Mouse (Mus musculus) heart, adult 18-20 months (tissue): ENCODE measurements around the gene Ppcs. TPM values are rescaled to one million over a fixed set of nuclear protein-coding genes. Genes with fewer than 3 reads are reported as not detected.

ENCODE experiments used
- DNase-seq, 2 experiments: peaks; one replicate each; pipeline ENCODE4 v3.0.0; 2021 to 2022; ENCODE audit warnings: mixed read lengths in 1 of 2
- long read RNA-seq, 2 experiments: library from polyadenylated mRNA; stranded (forward); transcript quantifications; one replicate each; pipeline ENCODE4 v2.0.0; 2021
- total RNA-seq, 2 experiments: library from RNA; stranded (reverse); gene quantifications; 2 replicates each; pipeline ENCODE4 v1.2.3; 2021

The Ppcs gene
- 10 to 100 TPM; 11.4 to 12.6 TPM for total RNA-seq
- long read RNA-seq, experiment 1, transcript Ppcs-201 (3 exons, 1,443 nt): major isoform, 18 of 21 reads
- long read RNA-seq, experiment 1, partial matches to known transcripts: 0 of 21 reads
- long read RNA-seq, experiment 1, other reads (novel, unspliced or antisense): 1 of 21 reads
- long read RNA-seq, experiment 2, transcript Ppcs-201 (3 exons, 1,443 nt): major isoform, 14 of 16 reads
- long read RNA-seq, experiment 2, partial matches to known transcripts: 0 of 16 reads
- long read RNA-seq, experiment 2, other reads (novel, unspliced or antisense): 1 of 16 reads

DNA sequence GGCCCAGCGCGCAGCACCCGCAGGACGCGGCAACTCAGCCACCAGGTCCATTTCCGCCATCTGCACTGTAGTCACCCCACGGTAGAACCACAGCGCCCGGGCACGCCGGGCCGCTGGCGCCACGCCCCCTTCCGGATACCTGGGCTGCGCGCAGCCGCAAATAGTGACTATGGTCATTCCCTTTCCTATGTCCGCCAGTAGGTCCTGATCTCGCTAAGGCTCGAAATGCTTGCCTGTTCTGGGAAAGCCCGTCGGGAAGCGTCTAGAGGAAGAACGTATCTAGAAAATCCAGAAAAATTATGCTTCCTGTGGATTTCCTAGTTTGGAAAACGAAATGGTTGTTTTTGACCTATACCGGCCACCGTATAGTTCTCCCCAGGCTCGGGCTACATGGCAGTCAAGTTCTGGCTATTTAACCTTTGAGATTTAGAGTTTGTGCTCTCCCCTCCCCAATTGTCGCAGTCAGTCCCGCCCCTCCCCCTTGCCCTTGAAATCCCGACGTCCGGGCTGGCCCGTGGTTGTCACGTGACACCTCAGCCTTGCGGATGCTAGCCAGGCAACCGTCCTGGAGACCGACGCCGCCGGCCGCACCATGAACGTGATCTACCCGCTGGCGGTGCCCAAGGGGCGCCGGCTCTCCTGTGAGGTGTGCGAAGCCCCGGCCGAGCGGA lies at the start of gene Ppcs, which contains the start of gene Zmynd12:
Gene Ppcs, minus strand, starts transcription at position 127 of the 671 bp plus-strand sequence.
Gene Zmynd12, plus strand, starts transcription at position 521 of the 671 bp plus-strand sequence.
- peak; percentile 91 to 92 for DNase-seq

GRCm38 (mm10) chr4:119467720-119468380 lies 45.6 kb upstream of the Ppcs start:
- DNase-seq: peak; percentile 21

DNA sequence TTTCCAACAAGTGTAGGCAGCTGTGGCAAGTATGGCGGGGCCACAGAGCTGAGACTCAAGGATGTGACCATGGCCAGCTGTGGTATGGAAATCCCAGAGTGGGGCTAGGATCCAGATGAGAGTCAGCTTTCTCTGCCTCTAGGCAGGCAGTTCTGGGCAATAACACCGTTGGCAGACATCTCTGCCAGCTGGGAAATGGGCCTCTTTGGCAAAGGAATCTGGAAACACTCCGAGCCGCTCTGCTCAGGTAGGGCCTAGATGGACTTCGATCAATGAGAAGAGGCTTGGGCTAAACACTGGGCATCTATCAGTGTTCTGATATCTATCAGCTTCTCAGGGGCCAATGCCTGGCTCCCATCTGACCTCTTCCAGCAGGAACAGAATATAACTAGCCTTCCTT lies 43.6 kb upstream of the Ppcs start:
- DNase-seq: no peak

GRCm38 (mm10) chr4:119463756-119464419 lies 41.7 kb upstream of the Ppcs start:
- no peak for DNase-seq

DNA sequence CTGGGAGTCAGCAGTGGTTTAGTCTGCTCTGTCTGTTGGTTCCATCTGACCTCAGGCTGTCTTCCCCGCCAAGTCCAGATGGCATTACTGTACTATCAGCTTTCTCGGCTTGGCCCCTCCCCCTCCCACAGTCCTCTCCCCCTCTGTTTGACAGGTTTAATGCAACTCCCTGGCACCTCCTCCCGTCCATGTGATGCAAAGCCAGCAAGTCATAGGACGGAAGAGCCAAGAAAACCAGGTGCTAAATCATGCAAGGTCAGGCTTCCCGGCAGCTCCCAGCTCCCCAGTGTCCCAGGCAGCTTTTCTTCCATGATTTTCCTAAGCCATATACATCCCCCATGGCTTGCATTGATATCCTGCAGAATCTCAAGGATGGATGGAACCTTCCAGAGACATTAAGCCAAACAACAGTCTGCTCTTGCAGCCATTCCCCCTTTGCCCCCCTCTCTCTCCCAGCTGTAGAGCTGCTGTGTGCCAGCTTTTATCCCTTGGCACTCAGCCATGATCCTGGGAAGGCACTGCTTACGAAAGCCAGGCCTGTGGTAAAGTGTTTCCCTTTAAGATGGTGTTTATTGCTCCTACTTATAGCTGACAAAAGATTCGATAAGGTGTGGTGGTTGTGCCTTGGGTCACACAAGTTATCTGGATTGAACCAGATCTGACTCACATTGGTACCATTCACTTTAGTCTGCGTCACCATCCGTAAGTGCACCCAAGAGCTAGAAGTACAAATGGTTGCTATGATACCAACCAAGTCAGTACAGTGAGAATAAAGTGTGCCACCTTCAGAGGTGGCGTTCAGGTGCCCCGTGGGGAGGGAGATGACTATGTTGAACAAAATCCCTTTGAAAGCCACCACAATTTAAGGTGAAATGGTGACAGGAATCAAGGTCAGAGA lies 40.9 kb upstream of the Ppcs start:
- peak; percentile 65 to 67 for DNase-seq

GRCm38 (mm10) chr4:119462457-119462856 lies 40.2 kb upstream of the Ppcs start:
- DNase-seq: no peak

DNA sequence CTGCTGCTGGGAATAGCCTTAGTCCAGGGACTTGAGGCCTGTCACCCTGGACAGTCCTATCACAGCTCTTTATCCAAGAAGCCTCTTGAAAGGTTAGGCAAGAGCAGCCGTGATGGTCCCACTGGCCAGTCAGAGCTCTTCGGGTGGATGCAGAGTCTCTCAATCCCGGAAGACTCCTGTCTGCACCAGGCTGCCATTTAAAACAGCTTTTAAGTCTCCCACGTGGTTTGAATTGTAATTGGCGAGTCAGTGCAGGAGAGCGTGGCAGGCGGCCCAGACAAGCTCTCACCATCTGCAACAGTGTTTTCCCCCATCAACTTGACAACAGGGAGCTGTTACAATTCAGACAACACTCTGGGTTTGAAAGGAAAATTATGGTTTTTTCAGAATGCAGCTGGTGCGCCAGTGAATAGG lies 38.5 kb upstream of the Ppcs start:
- peak; percentile 74 to 81 for DNase-seq

DNA sequence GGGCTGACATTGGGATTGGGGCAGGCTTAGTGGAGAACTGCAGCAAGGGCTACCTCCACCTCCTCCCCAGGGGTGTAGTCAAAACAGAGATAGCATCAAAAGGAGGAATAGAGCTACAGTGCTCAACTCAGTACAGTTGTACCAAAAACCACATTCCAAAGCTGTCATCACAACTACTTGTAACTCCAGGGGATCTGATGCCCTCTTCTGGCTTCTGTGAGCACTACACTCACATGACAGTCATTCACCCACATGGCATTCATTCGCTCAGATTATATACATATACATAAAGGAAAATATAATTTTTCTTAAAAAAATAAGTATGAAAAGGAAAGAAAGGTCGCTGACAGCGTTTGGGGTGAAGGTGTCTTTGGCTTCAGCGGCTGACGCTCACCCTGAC lies 38.1 kb upstream of the Ppcs start:
- DNase-seq: peak in 1 of 2 experiments; percentile 24

GRCm38 (mm10) chr4:119453533-119453932 lies 31.3 kb upstream of the Ppcs start:
- DNase-seq: no peak

DNA sequence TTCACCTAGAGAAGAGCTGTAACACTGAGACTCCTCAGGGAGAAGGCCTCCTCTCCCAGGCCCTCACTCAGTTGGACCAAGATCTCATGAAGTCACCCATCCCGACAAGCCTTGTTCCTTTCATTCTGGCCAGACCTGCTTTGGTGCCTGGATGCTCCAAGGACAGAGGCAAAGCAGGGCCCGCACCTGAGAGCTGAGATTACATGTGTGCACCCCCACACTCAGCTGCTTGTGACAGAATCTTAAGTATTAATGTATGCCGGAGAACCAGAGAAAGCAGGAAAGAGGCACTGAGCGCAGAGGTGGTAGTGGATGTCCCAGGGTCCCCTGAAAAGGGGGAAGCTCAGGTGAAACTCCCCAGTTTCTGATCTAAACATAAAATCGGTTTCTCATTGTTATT lies 30.9 kb upstream of the Ppcs start:
- DNase-seq: no peak

GRCm38 (mm10) chr4:119450436-119450835 lies 28.2 kb upstream of the Ppcs start:
- no peak for DNase-seq

- no peak for DNase-seq
Observed at GRCm38 (mm10) chr4:119447786-119448185, 25.6 kb upstream of the Ppcs start.

DNA sequence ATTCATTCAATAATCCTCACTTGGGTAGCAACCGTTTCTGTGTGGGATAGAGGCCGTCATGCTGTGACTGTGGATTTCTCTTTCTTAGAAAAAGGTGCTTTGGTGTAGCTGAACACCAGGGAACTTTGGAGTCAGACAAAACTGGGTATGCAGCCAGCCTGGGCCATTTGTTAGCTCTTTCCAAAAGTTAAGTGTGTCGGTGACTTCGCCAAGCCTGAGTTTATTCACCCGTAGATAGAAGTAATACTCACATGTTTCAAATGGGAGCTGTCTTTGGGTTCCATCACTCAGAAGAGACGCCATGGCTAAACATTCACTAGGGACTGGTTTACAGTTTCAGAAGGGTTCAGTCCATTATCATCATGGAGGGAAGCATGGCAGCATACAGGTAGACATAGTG lies 25.0 kb upstream of the Ppcs start:
- no peak for DNase-seq

DNA sequence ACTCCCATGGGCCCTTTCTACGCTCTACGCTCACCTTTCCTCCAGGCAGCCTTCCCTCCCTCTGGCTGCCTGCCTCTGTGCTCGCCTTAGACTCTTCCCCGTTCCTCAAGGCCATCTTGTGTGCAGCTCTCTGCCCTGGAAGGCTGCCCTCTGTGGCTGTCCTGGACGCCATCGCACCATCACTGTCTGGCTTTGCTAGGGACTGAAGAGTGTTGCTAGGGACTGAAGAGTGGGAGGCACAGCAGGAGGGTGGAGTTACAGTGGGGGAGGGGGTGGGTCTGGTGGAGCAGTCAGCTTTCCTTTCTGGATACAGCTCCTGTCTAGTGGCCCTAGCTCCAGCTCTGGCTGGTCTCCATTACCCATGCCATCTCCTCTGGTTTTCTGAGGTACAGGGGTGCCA lies 20.3 kb upstream of the Ppcs start:
- no peak for DNase-seq

GRCm38 (mm10) chr4:119441836-119442235 lies 19.6 kb upstream of the Ppcs start:
- no peak for DNase-seq

DNA sequence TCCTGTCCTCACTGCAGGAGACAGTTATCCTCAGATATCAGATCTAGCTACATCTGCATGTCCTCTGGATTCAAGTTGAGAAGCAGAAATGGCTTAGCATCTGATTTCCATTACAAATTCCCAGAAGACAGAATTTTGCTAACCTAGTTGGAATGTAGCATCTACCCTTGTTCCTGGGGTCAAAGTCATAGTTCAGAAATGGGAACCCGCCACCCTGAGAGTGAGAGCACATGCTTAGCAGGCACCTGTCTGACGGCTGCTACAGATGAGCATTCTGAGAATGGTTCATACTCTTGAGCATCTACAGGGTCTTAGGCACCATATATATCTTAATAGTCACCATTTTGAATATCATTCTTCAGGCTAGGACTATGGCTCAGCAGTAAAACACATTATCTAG lies 15.7 kb upstream of the Ppcs start:
- DNase-seq: no peak

- peak; percentile 41 to 72 for DNase-seq
Observed at GRCm38 (mm10) chr4:119430678-119431077, 8.5 kb upstream of the Ppcs start.

DNA sequence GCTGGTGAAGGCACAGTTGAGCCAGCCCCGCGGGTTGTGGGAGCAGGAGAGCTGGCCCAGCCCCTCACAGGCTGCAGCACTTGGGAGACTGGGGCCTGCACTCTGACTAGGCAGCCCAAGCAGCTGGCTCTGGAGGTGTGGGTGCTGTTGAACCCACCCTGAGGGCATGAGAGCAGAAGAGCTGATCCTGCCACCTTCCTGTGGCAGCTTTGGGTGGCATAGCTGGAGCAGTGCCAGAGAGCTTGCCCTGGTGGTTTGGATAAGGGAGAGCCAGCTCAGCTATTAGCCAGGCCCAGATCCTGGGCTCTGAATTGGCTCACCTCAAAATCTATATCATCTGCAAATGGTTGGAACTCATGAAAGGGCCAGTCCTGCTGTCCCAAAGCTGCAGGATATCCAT lies 5.5 kb upstream of the Ppcs start:
- no peak for DNase-seq

GRCm38 (mm10) chr4:119425601-119426000 lies 3.4 kb upstream of the Ppcs start:
- DNase-seq: no peak

GRCm38 (mm10) chr4:119425077-119425476 lies 2.9 kb upstream of the Ppcs start:
- no peak for DNase-seq

DNA sequence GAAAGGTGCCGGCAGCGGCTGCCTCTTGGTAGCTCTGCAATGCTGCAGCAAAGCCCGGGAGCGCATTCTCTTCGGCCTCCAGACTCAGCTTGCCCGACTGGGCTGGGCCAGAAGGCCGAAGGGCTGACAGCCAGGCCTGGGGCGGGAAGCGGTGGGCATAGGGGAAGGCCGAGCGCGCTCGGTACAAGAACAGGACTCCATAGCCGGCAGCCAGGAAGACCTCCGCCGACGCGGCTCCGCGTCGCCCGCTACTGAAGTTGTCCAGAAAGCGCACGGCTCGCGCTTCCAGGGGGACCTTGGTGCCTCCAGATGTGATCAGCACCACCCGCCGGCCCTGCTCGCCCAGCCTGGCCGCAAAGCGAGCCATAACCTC lies 313 bp downstream of the Ppcs start:
- DNase-seq: no peak

GRCm38 (mm10) chr4:119421191-119421590 lies 1.0 kb downstream of the Ppcs start:
- no peak for DNase-seq
